Mouse (Mus musculus): ENCODE results near the gene Myl7. TPM values are rescaled to one million over a fixed set of nuclear protein-coding genes. Genes with fewer than 3 reads are reported as not detected.

Myl7 gene
- polyA plus RNA-seq, 1 experiment from 2014 or later: not detected

DNA sequence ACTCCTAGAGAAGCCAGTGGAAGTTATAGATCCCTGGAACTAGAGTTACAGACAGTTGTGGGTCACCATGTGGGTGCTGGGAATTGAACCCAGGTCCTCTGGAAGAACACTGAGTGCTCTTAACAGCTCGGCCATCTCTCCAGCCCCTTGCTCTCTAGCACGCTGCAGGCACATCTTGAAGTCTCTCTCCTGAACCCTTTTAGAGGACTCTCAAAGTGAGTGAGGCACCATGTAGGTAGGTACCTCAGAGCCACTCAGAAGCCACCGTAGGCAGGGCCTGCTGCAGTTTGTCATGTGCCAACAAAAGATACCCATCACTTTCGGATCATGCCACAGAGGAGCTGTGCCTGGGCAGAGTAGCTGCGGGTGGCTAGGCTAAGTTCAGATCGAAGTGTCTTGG is 6.3 kb upstream of the Myl7 start:
- CTCF ChIA-PET: interaction anchor here (1.3 to 1.6 kb wide), 4 partner anchors 8 to 69 kb away, joined by 3 to 8 read pairs (median 6); no protein-coding TSS in a partner anchor
- ATAC-seq (no peak), DNase-seq (ENCODE audit: low read depth, low spot score) (no peak)
- no peak for TF ChIP-seq CTCF (IDR thresholded peaks at IDR 0.05)
- POLR2A ChIA-PET: no interaction called here
- H3K27me3 ChIP-seq: no peaks in the 10 kb centered on the region
- in situ Hi-C loops (cut with MboI; ENCODE audit: low pct_unique_long_range_greater_than_20kb): loop anchor here (25.0 kb wide), 1 partner anchor 418 kb away; no protein-coding TSS in a partner anchor

DNA sequence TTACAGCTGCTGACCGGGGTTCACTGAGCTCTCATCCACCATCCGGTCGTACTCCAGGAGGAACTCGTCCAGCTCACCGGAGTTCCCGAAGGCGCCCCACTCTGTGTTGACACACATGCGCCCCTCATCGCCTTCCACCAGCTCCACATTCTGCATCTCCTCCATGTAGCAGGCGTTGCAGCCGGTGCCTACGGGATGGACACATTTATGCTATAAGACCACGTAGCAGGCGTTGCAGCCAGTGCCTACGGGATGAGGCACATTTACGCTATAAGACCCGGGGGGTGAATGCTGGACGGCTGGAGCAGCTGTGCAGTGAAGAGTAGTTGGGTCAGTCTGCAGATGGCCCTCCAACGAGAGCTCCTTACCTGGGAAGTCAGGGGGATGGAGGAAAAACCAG is 5.8 kb upstream of the Myl7 start:
- no peak for TF ChIP-seq CTCF (IDR thresholded peaks at IDR 0.05)
- DNase-seq (ENCODE audit: low read depth, low spot score) (no peak), ATAC-seq (no peak)
- CTCF ChIA-PET: interaction anchor here (0.9 to 1.6 kb wide), 5 partner anchors 9 to 68 kb away, joined by 3 to 8 read pairs (median 4); no protein-coding TSS in a partner anchor
- POLR2A ChIA-PET: no interaction called here
- in situ Hi-C loops (cut with MboI; ENCODE audit: low pct_unique_long_range_greater_than_20kb): loop anchor here (25.0 kb wide), 1 partner anchor 417 kb away; no protein-coding TSS in a partner anchor
- H3K27me3 ChIP-seq: no peaks in the 10 kb centered on the region

DNA sequence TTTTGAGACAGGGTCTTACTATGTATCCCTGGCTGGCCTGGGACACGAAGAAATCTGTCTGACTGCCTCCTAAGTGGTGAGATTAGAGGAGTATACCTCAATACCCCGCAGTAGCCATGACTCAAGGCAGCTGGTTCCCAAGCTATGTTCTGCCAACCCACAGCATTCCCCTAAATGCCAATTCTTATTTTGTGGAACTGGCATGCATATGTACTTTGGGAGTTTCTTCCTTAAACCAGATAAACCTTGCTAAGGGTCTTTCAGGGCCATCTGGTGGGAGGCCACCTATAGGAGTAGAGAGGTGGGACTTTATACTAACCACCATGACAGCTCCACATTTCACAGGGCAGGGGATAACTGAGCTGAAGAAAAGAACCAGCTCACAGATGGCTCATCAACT is 5.3 kb upstream of the Myl7 start:
- in situ Hi-C loops (cut with MboI; ENCODE audit: low pct_unique_long_range_greater_than_20kb): loop anchor here (25.0 kb wide), 1 partner anchor 417 kb away; no protein-coding TSS in a partner anchor
- ChIA-PET POLR2A (no interaction called here), CTCF (interaction anchor here (0.9 to 1.6 kb wide), 5 partner anchors 9 to 68 kb away, joined by 3 to 8 read pairs (median 4); no protein-coding TSS in a partner anchor)
- no peak for TF ChIP-seq CTCF (IDR thresholded peaks at IDR 0.05)
- no peak for ATAC-seq
- no peaks in the 10 kb centered on the region for H3K27me3 ChIP-seq
- DNase-seq (ENCODE audit: low read depth, low spot score): no peak

GRCm38 (mm10) chr11:5902390-5902789 is 3.8 kb upstream of the Myl7 start:
- no peaks in the 10 kb centered on the region for H3K27me3 ChIP-seq
- in situ Hi-C loops (cut with MboI; ENCODE audit: low pct_unique_long_range_greater_than_20kb): loop anchor here (25.0 kb wide), 1 partner anchor 415 kb away; no protein-coding TSS in a partner anchor
- ChIA-PET POLR2A (no interaction called here), CTCF (interaction anchor here (1.1 kb wide), 1 partner anchor 53 kb away, joined by 3 read pairs; no protein-coding TSS in a partner anchor)
- no peak for TF ChIP-seq CTCF (IDR thresholded peaks at IDR 0.05)
- ATAC-seq (peak; percentile 72), DNase-seq (ENCODE audit: low read depth, low spot score) (no peak)

- CTCF ChIA-PET: interaction anchor here (1.1 kb wide), 1 partner anchor 52 kb away, joined by 3 read pairs; no protein-coding TSS in a partner anchor
- in situ Hi-C loops (cut with MboI; ENCODE audit: low pct_unique_long_range_greater_than_20kb): loop anchor here (25.0 kb wide), 1 partner anchor 415 kb away; no protein-coding TSS in a partner anchor
- no peaks in the 10 kb centered on the region for H3K27me3 ChIP-seq
- ATAC-seq (no peak), DNase-seq (ENCODE audit: low read depth, low spot score) (no peak)
- POLR2A ChIA-PET: no interaction called here
- no peak for TF ChIP-seq CTCF (IDR thresholded peaks at IDR 0.05)
Observed at GRCm38 (mm10) chr11:5901950-5902349, 3.4 kb upstream of the Myl7 start.

GRCm38 (mm10) chr11:5901320-5901719 is 2.7 kb upstream of the Myl7 start:
- in situ Hi-C loops (cut with MboI; ENCODE audit: low pct_unique_long_range_greater_than_20kb): loop anchor here (25.0 kb wide), 1 partner anchor 414 kb away; no protein-coding TSS in a partner anchor
- no peak for ATAC-seq
- no peak for DNase-seq (ENCODE audit: low read depth, low spot score)
- no peaks in the 10 kb centered on the region for H3K27me3 ChIP-seq
- no peak for TF ChIP-seq CTCF (IDR thresholded peaks at IDR 0.05)
- CTCF ChIA-PET: interaction anchor here (0.8 to 1.2 kb wide), 2 partner anchors 12 to 15 kb away, joined by 3 read pairs; no protein-coding TSS in a partner anchor
- POLR2A ChIA-PET: no interaction called here

DNA sequence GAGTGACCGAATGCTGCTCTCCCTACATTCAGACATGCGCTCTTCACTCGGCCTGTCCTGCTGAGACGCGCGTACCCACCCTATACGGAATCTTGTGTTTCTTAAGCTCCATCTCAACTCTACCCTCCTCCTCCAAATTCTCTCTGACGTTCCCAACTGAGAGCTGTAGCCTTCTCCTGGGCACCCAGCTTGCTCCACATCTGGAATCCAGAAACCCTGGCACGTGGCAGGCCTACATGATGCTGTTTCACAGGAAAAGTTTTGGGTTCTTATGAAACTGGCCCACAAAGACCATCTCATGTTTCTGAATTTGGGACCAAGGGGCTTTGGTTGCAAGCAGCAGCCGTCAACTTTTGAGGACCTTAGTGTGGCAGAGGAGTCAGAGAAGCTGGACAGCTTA is 704 bp upstream of the Myl7 start:
- H3K27me3 ChIP-seq: no peaks in the 10 kb centered on the region
- DNase-seq (ENCODE audit: low read depth, low spot score) (no peak), ATAC-seq (no peak)
- in situ Hi-C loops (cut with MboI; ENCODE audit: low pct_unique_long_range_greater_than_20kb): no loop called here
- CTCF ChIA-PET: no interaction called here
- POLR2A ChIA-PET: no interaction called here
- TF ChIP-seq CTCF (IDR thresholded peaks at IDR 0.05): no peak

DNA sequence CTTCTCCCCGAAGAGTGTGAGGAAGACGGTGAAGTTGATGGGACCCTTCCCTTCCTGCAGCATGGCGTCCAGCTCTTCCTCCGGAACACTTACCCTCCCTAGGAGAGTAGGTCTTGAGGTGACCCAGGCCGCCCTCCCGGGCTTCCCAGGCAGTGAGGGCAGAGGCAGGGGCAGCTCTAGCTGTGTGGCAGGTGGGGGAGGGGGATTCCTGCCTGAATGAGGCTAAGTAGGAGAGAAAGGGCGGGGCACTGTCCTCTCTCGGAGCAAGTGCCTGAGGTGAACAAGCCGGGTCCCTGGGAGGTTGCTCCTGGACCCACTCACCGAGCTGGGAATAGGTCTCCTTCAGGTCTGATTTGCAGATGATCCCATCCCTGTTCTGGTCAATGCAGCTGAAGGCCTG is 743 bp downstream of the Myl7 start:
- no peaks in the 10 kb centered on the region for H3K27me3 ChIP-seq
- DNase-seq (ENCODE audit: low read depth, low spot score) (no peak), ATAC-seq (no peak)
- in situ Hi-C loops (cut with MboI; ENCODE audit: low pct_unique_long_range_greater_than_20kb): no loop called here
- POLR2A ChIA-PET: no interaction called here
- CTCF ChIA-PET: interaction anchor here (1.8 kb wide), 1 partner anchor 9 kb away, joined by 6 read pairs; no protein-coding TSS in a partner anchor
- TF ChIP-seq CTCF (IDR thresholded peaks at IDR 0.05): no peak

- in situ Hi-C loops (cut with MboI; ENCODE audit: low pct_unique_long_range_greater_than_20kb): no loop called here
- DNase-seq (ENCODE audit: low read depth, low spot score): no peak
- H3K27me3 ChIP-seq: no peaks in the 10 kb centered on the region
- ChIA-PET CTCF (interaction anchor here (1.8 kb wide), 1 partner anchor 10 kb away, joined by 6 read pairs; no protein-coding TSS in a partner anchor), POLR2A (no interaction called here)
- TF ChIP-seq CTCF (IDR thresholded peaks at IDR 0.05): no peak
- ATAC-seq: no peak
Observed at GRCm38 (mm10) chr11:5897230-5897629, 1.4 kb downstream of the Myl7 start.

GRCm38 (mm10) chr11:5893807-5894206 is 4.8 kb downstream of the Myl7 start:
- TF ChIP-seq CTCF (IDR thresholded peaks at IDR 0.05): no peak
- in situ Hi-C loops (cut with MboI; ENCODE audit: low pct_unique_long_range_greater_than_20kb): loop anchor here (5.0 kb wide), 1 partner anchor 107 kb away; the partner anchor contains the start of gene Dbnl
- CTCF ChIA-PET: interaction anchor here (1.1 to 2.3 kb wide), 2 partner anchors 13 to 14 kb away, joined by 3 to 5 read pairs; no protein-coding TSS in a partner anchor
- no peak for ATAC-seq
- DNase-seq (ENCODE audit: low read depth, low spot score): no peak
- H3K27me3 ChIP-seq: no peaks in the 10 kb centered on the region
- POLR2A ChIA-PET: no interaction called here

- ATAC-seq: no peak
- ChIA-PET CTCF (interaction anchor here (2.8 kb wide), 1 partner anchor 56 kb away, joined by 11 read pairs; the partner anchor contains the start of gene Polm), POLR2A (no interaction called here)
- no peak for TF ChIP-seq CTCF (IDR thresholded peaks at IDR 0.05)
- H3K27me3 ChIP-seq: no peaks in the 10 kb centered on the region
- DNase-seq (ENCODE audit: low read depth, low spot score): no peak
- in situ Hi-C loops (cut with MboI; ENCODE audit: low pct_unique_long_range_greater_than_20kb): loop anchor here (5.0 kb wide), 1 partner anchor 106 kb away; the partner anchor contains the start of gene Dbnl
Observed at GRCm38 (mm10) chr11:5892810-5893368, 5.7 kb downstream of the Myl7 start.

Data from Patski (cell line).